Mouse (Mus musculus) small intestine, adult 2 months (tissue): Measurements from ENCODE around the gene Clgn. TPM values are rescaled to one million over a fixed set of nuclear protein-coding genes. Genes with fewer than 3 reads are reported as not detected.
A peak's percentile ranks its signal among the peaks of the same experiment; 100 is the strongest.

Experiments used
- H3K27ac ChIP-seq: fragments of 200-500 bp; 2 replicates; pipeline ENCODE4 v1.5.1; 2012; ENCODE audit warnings: low read depth, low read length, control low read depth, inconsistent platforms; ENCODE audit not compliant: insufficient read depth
- H3K27me3 ChIP-seq: fragments of 200-500 bp; 2 replicates; pipeline ENCODE4 v1.6.1; 2012; ENCODE audit warnings: mild to moderate bottlenecking, moderate library complexity, low read length, inconsistent platforms; ENCODE audit not compliant: control insufficient read depth, insufficient read depth
- H3K36me3 ChIP-seq: fragments of 200-500 bp; 2 replicates; pipeline ENCODE4 v1.6.1; 2012; ENCODE audit warnings: mild to moderate bottlenecking, low read length, control low read depth, inconsistent platforms; ENCODE audit not compliant: control insufficient read depth, insufficient read depth
- H3K4me1 ChIP-seq: fragments of 200-500 bp; 2 replicates; pipeline ENCODE4 v1.6.1; 2012; ENCODE audit warnings: low read length, inconsistent platforms, mixed read lengths; ENCODE audit not compliant: control insufficient read depth, insufficient read depth, insufficient read length
- H3K4me3 ChIP-seq: fragments of 200-500 bp; 2 replicates; pipeline ENCODE4 v1.5.1; 2012; ENCODE audit warnings: low read depth, mild to moderate bottlenecking, control low read depth, inconsistent platforms, low read length, moderate library complexity
- CTCF ChIP-seq: fragments of 200-500 bp; IDR thresholded peaks from 2 replicates; pipeline ENCODE4 v1.5.1; 2012; ENCODE audit warnings: low read depth, mild to moderate bottlenecking, control low read depth, inconsistent platforms, low read length, moderate library complexity, mixed read lengths; ENCODE audit not compliant: insufficient replicate concordance, insufficient read length; ENCODE audit errors: extremely low read depth
- POLR2A ChIP-seq: fragments of 200-500 bp; IDR thresholded peaks from 2 replicates; pipeline ENCODE4 v1.6.1; 2012; ENCODE audit warnings: low read depth, mild to moderate bottlenecking, control low read depth, inconsistent platforms, low read length, moderate library complexity
- WGBS: fragments of 180-500 bp; shearing (Covaris S2); methylation state at CpG from one replicate; pipeline ENCODE4 v1.1.7; 2018; 5-methylcytosine and 5-hydroxymethylcytosine counted together
- polyA plus RNA-seq: library from polyadenylated mRNA; depleted of rRNA; stranded (reverse); fragments of >200 nt; gene quantifications from 2 replicates; pipeline ENCODE4 v1.2.3, GENCODE M21; 2012; rRNA removed

The Clgn gene
- polyA plus RNA-seq, 1 experiment = not detected

DNA sequence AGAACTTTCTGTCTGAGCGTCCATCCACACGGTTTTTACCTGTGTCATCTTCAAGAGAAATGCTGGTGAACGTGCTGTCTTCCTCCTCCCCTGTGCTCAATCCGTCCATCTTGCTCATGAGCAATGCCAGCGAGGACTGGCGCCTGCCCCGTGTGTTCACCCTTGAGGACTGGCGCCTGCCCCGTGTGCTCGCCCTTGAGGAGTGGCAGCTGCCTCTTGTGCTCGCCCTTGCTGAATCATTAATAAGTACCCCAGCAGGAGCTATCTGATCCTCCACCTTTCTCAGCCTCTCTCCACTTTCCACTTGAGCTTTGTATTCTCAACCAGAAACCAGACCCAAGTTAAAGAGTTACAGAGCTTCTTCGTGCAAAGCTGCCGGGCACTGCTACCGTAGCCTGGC, 68.6 kb downstream of the Clgn start, which contains the start of gene Scoc:
Gene Scoc, minus strand, starts transcription at position 170 of the 400 bp plus-strand sequence.
- peaks cover 15% of the 10 kb centered on the region; the same call in 1 of the 2 replicates for H3K4me1 ChIP-seq
- H3K4me3 ChIP-seq = peak within 1 kb of the TSS; percentile 48
- H3K27me3 ChIP-seq = no peaks in the 10 kb centered on the region
- H3K27ac ChIP-seq = peak within 1 kb of the TSS; percentile 80
- H3K36me3 ChIP-seq = no peaks in the 10 kb centered on the region
- no peak for TF ChIP-seq CTCF
- peak; percentile 76 for TF ChIP-seq POLR2A
- WGBS = 24% methylated on average over 14 of the region's 14 CpGs

DNA sequence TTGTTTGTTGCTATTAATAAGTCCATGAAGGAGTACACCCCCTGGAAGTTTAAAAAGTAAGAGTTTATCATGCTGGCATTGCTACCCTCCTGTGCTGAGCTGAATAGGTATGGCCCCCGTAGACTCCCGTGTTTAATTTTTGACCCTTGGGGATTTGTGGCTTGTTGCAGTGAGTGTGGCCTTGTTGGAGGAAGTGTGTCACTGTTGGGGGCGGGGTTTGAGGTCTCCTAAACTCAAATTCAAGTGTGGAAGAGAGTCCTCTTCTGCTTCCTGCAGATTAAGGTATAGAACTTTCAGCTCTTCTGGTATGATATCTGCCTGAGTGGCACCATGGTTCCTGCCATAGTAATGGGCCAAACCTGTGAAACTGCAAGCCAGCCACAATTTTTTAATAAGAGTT, 69.9 kb downstream of the Clgn start:
- H3K27ac ChIP-seq = no peak overlapping the region
- no peak for TF ChIP-seq CTCF
- TF ChIP-seq POLR2A = no peak
- H3K27me3 ChIP-seq = no peaks in the 10 kb centered on the region
- no peak overlapping the region for H3K4me3 ChIP-seq
- H3K36me3 ChIP-seq = no peaks in the 10 kb centered on the region
- WGBS = 80% methylated on average over 3 of the region's 3 CpGs
- H3K4me1 ChIP-seq = peaks cover 6% of the 10 kb centered on the region; the same call in 1 of the 2 replicates

Other genes starting within 250 kb of the Clgn start
- 4.6 and 8.9 TPM in 2 replicates for gene Tbc1d9, start 224.5 kb upstream of the Clgn start, polyA plus RNA-seq
- gene Gm10645, start 223.7 kb upstream of the Clgn start, polyA plus RNA-seq = 0.77 and 1.1 TPM in 2 replicates
- 0.09 TPM in 1 of 2 replicates, not detected in the other for gene Ucp1, start 99.5 kb upstream of the Clgn start, polyA plus RNA-seq
- gene Elmod2, start 57.4 kb upstream of the Clgn start, polyA plus RNA-seq = 0.36 and 0.90 TPM in 2 replicates
- not detected in 2 replicates for gene Mgat4d, start 41.4 kb upstream of the Clgn start, polyA plus RNA-seq
- gene Scoc, start 68.5 kb downstream of the Clgn start, polyA plus RNA-seq = 0.35 and 0.76 TPM in 2 replicates
- gene Olfr370, start 145.9 kb downstream of the Clgn start, polyA plus RNA-seq = not detected in 2 replicates
- 531 and 683 TPM in 2 replicates for gene Ndufb7, start 176.8 kb downstream of the Clgn start, polyA plus RNA-seq
- gene Tecr, start 218.1 kb downstream of the Clgn start, polyA plus RNA-seq = 184 and 322 TPM in 2 replicates
- 21.1 and 34.0 TPM in 2 replicates for gene Dnajb1, start 218.3 kb downstream of the Clgn start, polyA plus RNA-seq